Mouse (Mus musculus) adrenal gland, postnatal 4 days (tissue): ENCODE data around the gene Mrps11. TPM values are rescaled to one million over a fixed set of nuclear protein-coding genes. Genes with fewer than 3 reads are reported as not detected.

ENCODE experiments used
- total RNA-seq, 2 experiments: library from RNA; stranded (reverse); gene quantifications; 2 replicates each; pipeline ENCODE4 v1.2.3; 2021

Mrps11 gene
- total RNA-seq, 2 experiments from 2014 or later, result 83.5 to 88.1 TPM

Other genes starting within 250 kb of the Mrps11 start
- 10 to 100 TPM; 16.9 to 20.4 TPM for gene Ntrk3, start 45.1 kb upstream of the Mrps11 start, total RNA-seq
- gene Mrpl46, start 412 bp downstream of the Mrps11 start, total RNA-seq, result 10 to 100 TPM; 42.5 to 47.0 TPM
- gene Det1, start 64.1 kb downstream of the Mrps11 start, total RNA-seq, result 10 to 100 TPM; 13.2 to 14.0 TPM
- 10 to 100 TPM; 33.0 to 33.7 TPM for gene Aen, start 112.7 kb downstream of the Mrps11 start, total RNA-seq
- gene Isg20, start 130.3 kb downstream of the Mrps11 start, total RNA-seq, result 10 to 100 TPM in 1 of 2 experiments, 1 to 10 TPM in 1; 7.4 to 13.7 TPM